Mouse (Mus musculus) testis, postnatal 14 days (tissue): ENCODE results near the gene Ctnna3.

Source experiments
- DNase-seq: peaks from one replicate; pipeline ENCODE4 v3.0.0; 2021; ENCODE audit warnings: low spot score

The Ctnna3 gene

DNA sequence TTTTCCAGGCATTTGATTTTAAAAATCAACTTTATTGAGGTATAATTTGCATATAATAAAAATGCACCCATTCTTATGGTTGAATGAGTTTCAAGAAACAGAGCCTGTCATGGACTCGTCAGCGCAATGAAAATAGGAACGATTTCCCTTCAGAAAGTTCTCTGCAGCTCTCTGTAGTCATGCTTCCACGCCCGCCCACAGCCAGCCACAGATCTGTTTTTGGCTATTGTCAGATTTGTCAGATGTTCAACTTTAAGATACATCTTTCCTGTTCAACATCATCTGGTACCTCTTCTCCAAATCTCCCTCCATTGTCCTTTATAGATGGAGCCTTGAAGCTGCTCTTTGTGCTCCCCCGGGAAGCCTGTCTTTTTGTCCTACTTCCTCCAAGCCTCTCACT is 280.3 kb downstream of the Ctnna3 start:
- no peak for DNase-seq

DNA sequence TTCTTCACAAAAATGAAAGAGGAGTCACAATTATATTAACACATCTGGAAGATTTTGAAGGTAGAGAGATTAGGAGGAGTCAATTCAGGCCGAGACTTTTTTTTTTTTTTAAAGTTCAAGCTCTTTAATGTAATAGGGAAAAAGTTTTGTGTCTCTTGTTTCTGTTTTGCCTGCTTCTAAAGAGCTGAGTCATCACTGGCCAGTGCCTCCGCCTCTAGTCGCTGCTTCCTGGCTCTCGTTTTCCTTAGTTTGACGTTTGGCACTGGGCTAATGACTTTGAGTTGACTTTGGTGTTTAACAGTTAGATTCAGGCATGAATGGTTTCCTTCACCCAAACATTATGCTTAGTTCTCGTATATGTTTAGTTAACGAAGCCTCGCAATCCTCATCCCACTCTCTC is 282.6 kb downstream of the Ctnna3 start:
- no peak for DNase-seq

DNA sequence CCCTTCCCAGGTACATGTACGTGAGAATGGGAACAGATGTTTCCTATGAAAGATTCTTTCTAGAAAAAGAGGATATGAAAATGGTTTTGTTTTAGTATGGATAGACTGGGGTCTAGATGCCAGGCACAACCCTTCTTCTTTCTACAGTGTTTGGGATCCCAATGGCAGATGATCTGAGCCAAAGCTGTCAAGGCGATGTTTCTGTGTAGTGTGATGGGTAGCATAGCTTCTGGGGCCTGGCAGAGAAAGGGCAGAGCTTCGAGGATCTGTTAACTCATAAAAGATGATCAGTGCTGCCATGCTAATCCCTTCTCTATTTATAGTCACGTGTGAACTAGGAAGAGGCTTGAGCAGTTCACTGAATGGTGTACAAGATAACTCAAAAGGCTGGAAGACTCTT is 284.3 kb downstream of the Ctnna3 start:
- DNase-seq: no peak

DNA sequence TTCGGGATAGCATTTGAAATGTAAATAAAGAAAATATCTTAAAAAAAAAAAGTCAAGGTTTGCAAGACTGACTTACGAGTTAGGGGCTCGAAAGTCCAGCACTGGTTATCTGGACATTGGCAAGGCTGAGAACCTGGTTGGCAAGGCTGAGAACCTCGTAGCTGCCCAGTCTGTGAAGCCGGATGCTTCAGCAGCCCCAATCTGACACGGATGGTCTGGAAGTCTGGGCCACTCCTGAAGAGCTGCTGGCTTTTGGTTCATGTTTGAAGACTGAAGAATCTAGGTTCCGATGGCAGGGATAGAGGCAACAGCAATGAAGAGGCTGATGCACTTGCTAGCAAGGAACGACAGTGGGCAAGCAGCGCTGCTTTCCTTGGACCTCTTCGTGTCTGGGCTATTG is 339.0 kb downstream of the Ctnna3 start:
- DNase-seq: no peak

DNA sequence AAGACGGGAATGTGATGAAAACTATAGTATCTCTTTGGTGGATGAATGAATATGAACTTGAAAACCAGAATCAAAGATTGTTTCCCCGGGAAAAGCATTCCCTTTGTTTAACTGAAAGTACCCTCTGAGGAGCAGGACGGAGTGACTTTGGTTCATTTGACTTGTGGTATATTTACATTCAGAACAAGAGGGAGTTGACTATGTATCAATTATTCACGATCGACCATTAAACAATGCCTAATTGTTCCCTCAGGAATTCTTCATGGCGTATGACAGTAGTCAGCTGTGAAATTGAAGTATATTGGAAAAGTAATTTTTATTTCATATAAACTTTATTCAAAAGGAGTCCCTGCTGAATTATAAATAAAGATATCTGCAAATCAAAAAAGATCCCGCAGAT is 341.8 kb downstream of the Ctnna3 start:
- DNase-seq: no peak

DNA sequence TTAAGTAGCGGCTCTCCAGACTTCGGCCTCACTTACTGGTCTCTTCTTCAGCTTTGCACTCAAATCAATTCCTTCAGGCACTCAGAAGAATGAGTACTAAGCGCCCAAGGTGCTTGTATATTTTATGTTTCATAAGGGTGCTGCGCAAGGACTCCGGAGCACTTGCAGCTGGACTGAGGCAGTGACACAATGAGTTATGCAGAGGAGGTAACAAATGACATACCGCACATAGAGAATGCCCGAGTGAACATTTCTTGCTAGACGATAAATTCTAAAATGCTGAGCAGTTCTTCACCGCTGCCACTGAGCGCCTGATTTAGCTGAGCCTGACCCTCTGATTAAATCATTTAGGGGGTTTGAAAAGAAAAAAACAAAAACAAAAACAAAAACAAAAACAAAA is 342.2 kb downstream of the Ctnna3 start:
- DNase-seq: no peak

DNA sequence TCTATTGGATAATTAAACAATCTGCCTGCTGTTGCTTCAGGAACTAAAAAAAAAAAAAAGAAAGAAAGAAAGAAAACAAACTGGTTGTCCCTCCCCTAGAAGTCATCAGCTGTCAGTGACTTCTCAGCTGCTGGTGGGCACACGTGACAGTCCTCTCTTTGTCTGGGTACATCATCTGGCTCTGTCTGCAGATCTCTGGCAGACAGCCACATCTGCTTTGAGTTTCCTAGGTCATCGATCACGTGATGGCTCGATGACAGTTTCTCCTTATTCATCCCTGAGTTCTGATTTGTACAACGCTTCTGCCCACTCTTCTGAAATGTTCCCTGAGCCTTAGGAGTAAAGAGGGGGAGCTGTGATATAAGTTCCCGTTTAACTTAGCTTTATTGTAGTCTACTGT is 352.1 kb downstream of the Ctnna3 start:
- no peak for DNase-seq

DNA sequence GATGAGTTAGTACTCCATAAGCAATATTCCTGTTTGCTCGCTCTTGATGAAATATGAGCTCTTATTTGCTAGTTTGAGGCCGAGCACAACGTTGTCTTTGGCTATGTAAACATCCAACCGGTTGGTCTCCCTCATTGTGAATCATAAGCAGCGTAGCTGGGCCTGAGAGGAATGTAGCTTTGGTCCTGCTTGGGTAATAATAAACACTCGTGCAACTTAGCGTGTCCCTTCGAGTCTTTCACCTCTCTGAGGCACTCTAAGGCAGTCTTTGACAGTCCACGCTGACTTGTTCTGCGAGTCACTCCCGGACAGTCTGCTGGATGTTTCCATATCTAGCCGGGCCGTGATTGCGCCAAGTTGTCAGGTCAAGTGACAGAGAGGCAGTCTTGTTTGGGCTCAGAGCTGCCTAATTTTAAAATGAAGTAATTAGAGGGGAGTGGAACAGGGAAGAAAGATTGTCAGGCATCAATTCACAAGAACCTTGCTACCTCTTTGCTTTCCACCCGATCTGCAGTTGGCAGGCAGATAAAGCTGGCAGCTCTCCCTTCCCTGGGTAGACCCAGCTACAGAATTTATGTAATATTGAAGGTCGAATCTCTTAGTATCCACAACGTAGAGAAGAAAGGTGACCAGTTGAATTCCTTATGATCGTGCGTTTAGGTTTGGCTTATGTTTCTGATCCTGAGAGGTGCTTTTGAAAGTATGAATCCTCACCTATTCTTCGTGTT is 355.1 kb downstream of the Ctnna3 start:
- DNase-seq: no peak

DNA sequence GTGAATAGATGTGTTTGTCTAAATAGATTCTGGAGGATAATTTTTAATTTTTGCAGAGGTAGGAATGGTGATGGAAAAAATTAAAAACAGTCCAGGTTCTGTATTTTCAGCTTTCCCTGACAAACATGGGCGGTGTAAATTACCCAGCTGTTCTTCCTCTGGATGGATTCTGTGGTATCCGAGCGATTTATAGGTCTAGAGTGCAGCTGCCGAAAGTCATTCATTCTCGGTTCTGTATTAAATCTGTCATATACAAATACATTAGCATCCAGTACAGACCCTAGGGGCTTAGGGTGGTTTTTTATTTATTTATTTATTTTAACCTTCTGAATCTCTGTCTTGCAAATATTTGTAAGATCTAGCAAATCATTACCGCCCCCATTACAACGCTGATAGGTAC is 356.5 kb downstream of the Ctnna3 start:
- no peak for DNase-seq

DNA sequence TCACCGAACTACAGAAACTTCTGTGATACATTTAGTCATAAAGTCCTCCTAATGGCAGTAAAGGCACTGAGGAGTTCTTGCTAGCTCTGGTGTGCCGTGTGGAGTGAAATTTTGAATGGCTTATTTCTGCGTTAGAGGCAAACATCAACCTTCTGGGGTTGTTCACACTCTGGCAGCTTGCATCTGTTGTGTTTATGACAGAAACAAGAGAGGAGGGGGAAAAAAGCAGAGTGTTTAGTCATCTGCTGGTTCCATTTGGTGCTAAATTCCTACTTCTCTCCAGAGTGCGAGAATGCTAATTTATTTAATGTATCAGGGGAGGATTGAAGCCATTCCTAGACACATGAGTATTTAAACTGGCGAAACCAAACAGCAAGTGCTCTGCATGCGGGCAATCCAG is 374.0 kb downstream of the Ctnna3 start:
- no peak for DNase-seq

DNA sequence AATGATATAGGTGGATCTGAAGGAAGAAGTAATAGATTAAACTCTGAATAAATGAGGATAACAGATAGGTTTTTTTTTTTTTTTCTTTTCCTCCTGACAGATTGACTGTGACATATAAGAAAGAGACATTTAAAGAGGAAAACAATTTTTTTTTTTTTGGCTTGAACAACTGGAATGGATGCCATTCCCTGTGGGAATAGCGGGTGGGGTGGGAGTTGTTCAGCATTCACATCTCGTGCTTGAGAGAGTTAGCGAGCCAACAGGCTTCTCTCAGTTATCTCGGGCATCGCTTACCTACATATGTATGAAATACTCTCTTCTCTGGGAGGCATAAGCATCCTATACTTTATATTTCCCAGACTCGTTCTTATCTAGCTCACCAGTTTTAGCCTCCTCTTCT is 375.7 kb downstream of the Ctnna3 start:
- no peak for DNase-seq

DNA sequence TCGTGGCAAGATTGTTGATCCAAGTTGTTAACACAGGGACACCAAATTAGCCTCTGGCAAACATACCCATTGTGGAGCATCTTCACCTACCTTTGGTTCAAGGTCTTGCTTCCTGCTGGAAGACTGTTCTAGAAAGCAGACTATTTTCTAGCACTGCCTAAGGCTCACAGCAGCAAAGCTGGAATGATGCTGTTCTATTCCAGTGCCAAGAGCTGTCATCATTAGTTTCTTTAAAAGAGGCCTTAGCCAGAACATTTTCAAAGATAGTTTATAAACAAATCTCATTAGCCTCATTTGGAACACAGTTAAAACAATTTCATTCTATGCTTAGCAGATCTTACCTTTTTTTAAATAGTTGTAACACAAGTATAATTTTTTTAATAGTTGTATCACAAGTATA is 376.4 kb downstream of the Ctnna3 start:
- no peak for DNase-seq

DNA sequence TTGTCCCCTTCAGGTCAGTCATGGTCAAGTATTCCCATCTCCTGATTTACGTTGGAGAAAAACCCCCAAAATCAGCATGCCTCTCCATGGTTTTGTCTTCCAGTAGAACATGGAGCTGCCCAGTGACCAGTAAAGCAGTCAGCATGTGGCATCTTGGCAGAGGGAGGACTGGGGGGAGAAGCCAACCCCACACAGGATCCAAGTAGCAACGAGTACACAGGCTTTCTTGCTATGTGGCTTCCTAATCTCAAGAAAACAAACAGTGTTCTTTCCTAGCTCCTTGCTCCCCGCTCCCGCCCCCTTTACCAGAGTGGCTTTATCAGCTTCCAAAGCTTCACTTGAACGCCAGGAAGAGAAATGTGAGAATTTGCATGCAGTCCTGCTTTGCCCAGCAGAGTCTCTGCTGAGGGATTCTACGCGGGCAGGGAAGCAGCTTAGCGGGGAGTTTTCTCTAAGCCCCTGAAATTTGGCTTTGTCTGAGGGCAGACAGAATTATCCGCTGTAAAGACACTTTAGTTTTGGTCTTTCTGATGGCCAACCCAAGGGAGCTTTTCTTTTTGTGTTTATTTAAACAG is 380.2 kb downstream of the Ctnna3 start:
- DNase-seq: no peak

DNA sequence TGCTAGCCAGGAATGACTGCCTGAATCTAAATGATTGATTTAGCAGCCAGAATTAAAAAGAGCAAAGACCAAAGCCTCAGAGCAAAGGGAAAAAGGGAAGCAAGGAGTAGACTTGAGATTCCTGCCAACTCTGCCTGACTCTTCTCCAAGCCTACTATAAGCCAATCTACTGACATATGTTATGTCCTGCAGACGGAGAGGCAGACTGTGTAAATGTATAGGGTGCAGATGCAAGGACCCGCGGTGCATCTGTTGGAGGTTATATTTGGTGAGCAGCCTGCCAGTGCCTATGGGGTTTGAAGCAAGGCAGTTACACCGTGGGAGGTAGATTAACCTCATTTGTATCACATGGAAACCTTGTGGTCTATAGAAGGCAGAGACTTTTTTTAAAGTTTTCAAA is 409.1 kb downstream of the Ctnna3 start:
- DNase-seq: no peak

DNA sequence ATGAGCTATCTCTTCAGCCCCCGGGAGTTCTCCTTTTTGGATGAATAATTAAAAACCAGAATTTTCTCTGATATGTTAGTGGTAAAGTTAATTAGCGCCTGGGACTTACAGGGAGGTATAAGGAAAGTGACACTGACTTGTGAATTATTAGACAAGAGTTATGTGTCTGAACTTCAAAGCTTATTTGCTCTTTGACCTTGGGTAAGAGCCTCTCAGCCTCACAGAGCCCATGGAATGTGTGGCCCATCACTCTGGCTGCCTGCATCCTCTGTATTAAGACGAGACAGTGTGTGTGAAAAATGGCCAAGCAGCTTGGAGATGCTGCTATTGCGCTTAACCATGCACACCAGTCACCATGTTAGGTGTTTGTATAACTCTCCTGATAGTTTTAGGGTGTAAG is 422.0 kb downstream of the Ctnna3 start:
- no peak for DNase-seq

DNA sequence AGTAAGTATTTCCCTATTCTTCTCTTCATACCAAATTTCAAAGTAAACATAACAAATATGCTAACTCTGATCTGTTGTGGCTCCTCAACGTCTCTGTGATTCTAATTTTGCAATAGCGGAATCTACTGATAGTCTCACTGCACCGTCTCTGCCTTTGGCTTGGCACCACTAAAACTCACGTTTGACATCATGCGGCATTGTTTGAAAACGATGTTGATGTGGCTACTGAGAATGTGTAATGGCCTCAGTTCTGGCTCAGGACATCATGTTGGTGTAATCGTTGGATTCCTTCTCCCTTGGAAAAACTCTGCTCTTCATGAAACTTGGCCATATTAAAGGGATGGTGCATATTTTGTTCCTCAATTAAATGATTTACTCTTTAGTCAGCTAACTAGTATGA is 439.2 kb downstream of the Ctnna3 start:
- no peak for DNase-seq

DNA sequence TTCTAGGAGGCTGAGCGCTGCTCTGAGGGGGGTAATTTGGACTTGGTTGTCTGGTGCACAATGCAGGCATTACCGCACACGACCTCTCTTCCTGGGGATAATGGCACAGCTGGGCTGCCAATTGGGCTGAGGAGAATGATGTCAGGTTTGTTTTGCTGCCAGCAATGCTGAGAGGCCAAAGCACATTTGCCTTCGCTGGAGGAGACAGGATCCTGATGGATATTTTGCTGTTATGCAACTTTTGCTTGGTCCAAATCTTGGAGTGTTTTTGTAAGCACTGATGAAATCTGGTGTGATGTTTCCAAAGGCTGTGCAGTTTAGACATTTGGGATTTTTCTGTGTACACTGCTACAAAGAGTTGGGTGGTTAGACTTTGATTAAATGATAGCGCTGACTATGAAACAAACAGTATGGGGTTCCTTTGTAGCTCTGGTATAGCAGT is 450.6 kb downstream of the Ctnna3 start:
- no peak for DNase-seq

DNA sequence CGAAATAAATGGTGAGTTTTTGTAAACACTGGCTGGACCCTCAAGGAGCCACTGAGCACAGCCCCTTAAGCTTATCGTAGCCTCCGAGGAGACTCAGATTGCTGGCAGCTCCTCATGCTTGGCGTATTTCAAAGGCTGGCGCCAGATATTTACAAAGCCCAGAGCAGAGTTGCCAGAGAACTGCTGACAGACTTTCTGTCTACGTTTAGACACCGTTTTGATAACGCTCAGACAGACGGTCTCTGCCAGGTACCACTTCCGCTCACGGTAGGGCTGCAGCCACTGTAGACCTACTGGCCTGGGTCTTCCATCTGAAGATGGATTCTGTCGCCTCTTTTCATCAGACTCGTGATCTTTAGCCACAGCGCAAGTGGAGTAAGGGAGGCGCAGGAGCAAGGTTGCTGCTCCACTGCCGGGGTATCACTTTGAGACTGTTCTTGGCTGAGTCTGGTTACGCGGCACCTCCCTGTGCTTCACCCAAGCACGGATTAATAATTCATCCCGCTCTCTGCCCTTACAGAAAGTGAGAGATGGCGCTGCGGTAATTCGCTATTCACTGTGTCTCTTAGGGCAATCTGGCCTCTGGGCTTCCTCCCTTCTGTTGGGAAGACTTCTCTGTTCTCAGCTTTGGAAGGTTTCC is 456.7 kb downstream of the Ctnna3 start:
- no peak for DNase-seq

DNA sequence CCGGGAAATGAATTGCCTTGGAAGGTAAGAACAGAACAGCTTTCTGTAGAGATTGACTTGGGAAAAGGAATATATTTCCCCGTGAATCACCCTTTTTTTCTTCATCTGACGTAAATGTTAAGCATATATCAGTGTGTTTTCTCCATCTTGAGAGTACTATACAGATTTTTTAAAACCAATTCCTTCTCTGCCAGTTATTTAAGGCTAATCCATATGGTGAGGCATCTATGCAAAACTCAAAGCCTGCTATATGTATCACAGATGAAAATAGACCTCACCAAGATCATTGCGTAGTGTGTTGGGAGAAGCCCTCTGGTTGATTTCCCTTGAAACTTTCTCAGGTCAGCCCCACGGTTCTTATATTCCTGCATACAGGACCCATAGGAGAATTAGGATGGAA is 464.7 kb downstream of the Ctnna3 start:
- DNase-seq: no peak

DNA sequence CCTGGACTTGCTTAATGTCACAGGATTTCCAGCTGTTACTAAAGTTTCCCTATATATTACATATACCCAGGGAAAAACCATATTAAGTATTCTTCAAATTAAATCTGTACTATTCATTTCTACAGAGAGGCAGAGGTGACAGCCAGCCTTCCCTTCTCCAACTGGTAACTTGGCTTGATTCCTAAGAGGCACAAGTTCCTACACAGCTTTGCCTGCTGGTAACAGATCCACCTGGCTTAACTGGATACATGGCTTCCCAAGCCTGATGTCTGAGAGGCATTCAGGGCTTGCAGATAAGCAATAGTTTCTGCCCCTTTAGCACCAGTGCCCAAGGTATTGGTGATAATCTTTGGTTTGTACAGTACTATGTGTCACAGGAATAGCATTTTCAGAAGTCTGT is 470.0 kb downstream of the Ctnna3 start:
- DNase-seq: no peak

DNA sequence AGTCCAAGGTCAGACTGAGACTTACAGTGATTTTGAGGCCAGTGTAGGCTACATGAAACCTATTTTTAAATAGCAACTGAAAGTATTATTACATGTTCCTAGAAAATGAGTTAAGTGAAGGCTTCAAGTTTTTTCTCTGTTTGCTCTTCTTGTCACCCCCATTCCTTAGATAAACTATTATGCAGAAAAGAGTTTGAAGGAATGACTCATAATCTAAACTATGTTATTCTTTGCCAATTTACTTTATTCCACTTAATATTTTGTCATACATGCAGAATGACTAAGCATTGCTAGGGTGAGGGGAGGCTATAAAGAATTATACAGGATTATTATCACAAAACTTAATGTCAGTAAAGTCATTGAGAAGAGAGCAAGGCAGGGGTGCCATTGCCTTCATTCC is 479.0 kb downstream of the Ctnna3 start:
- DNase-seq: no peak

DNA sequence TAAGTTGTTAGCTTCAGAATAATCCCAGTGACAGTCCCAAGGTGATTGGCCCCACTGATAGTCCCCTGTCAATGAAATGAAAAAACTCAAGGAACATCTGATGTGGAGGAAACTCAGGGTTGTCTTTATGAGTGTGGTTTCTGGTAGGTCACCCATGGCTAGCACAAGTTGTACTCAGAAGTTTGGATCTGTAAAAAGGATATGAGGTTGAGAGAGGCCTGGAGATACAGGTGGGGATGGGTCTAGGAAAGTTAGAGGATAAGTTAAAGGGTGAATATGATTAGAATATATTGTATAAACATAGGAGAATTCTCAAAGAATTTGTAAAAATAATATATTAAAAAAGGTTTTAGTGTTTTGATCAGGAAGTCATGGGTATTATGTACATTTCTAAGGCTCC is 497.4 kb downstream of the Ctnna3 start, which contains the start of gene Gm10118:
Gene Gm10118 (minus strand): TSS at position 101 of the 400 bp plus-strand sequence.
- DNase-seq: no peak

DNA sequence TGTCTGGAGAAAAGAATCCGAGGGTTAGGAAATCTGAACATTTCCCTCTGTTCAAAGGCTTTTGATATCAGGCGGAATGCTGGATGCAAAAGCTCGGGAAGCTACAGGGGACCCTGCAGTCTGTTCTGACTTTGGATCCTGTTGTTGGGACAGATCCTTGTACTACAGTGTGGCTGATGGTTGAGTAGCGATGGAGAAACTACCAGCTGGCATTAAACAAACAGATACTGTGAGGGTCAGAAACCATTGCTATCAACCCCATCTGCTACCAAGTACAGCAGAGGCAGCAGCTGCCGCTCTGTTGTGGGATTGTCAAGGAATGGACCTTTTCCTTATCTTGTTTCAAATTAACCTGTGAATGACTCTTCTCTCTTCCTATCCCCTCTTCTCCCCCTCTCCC is 504.0 kb downstream of the Ctnna3 start:
- no peak for DNase-seq

DNA sequence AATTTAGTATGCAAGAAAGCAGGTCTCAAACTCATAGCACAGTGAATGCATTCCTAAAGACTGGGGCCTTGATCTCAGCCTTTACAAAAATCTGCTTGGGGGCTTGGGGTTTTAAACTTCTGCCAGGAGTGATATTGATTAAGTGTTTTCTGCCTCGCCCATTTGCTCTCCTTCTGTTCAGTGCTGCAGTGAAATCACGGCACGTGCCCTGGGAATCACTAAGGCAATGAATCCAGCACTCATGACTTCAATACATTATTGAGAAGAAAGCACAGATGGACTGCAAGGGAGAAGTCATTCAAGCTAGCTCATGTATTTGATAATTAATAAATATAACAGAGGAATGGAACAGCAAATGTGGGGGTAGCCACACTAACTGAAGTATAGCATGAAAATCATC is 515.6 kb downstream of the Ctnna3 start:
- DNase-seq: no peak
